Mouse (Mus musculus) erythroid progenitor cell, adult 5-6 weeks (primary cell): ENCODE data around the gene Suclg1. TPM values are rescaled to one million over a fixed set of nuclear protein-coding genes. Genes with fewer than 3 reads are reported as not detected.

Source experiments
- ATAC-seq: replicated peaks from 2 replicates; pipeline ENCODE4 v1.8.0; 2016; ENCODE audit warnings: moderate number of reproducible peaks, mild to moderate bottlenecking, moderate TSS enrichment, inconsistent platforms; ENCODE audit not compliant: poor library complexity, low FRiP score, severe bottlenecking
- total RNA-seq, 2 experiments: library from RNA; stranded (forward) in 1 of 2; stranded (reverse) in 1 of 2; fragments of 150-400 nt in 1 of 2; fragments of 186-747, 209-891 nt in 1 of 2; gene quantifications; 2 replicates each; pipeline versions ENCODE4 v1.2.3 to v1.2.4; 2015 to 2017; ENCODE audit warnings: low replicate concordance in 2 of 2

The Suclg1 gene
- total RNA-seq, 2 experiments from 2014 or later: 2.0 to 27.7 TPM

DNA sequence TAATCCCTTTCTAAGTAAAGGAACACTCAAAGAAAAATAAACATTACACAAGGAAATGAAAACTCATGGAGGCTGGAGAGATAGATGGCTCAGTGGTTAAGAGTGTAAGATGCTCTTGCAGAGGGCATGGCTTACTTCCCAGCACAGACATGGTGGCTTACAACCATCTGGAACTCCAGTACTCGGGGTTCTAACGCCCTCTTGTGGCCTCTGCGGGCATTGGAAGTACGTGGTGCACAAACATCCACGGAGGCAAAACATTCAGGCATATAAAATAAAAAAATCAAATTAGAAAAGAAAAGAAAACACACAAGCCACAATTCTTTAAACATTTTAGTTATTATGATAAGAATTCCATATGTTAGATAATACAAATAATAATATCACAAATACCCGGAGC is 63.2 kb downstream of the Suclg1 start:
- no peak for ATAC-seq

DNA sequence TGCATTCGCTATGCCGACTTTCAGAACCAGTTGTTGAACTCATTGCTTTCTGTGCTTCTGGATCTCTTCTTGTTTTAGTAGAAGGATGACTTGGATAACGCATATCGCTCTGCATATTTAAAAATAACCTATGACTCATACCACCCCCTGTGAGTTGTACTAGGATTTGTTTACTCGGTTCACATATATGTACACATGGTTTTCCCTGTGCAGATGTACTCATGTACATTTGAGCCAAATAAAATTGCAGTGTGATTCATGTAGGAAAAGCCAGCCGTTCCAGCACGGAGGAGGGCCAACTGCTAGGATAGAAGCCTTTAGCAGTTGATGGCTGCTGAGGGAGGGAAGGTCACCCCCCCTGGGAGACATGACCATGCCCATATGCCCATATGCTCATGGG is 63.6 kb downstream of the Suclg1 start:
- no peak for ATAC-seq

DNA sequence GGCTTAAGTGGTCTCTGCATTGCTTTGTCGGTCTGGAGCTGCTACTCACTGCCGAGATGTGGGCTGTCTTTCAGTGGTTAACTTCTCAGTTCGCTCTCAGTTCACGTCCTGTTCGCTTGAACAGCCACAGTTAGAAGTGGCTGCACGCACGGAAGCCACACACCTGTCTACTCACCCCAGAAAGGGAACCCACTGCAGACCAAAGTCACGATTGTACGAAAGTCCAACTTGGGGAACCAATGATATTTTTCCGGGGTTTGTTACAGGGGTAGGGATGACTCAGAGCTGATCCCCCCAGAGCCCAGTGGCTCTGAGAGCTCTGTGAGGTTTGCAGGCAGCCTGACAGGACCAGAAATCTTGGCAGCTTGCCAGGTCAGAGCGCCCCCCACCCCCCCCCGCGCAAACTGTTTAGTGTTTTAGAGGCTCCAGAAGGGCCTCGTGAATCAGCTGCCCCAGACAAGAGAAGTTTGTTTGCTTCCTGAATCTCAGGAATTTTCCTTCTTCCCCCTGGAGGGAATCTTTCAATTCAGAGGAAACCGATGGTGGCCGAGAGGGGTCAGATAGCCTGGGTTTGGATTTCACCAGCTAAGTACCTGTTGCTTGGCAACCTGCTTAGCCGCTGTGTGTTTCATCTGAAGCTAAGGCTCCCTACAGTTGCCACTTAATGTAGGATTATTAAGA is 66.9 kb downstream of the Suclg1 start:
- no peak for ATAC-seq

DNA sequence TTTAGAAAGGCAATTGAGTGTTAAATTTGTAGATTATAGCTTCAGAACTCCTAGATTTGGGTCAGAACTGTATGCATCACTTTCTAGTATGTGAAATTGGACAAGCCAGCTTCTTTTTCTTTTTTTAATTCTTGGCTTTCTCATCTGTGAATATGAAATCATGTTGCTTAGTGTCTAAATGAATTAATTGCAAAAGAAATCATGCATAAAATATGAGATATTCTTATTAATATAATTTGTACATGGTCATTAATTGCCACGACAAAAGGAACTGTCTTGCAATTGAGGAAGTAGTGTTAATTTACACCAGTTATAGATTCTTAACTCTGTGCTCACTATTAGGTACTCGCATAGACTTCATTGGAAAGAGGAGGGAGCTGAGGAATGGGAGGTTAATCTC is 74.1 kb downstream of the Suclg1 start:
- ATAC-seq: no peak

Other genes with a start within 250 kb of the Suclg1 start
- not detected in 2 replicates for gene Dnah6, start 26.7 kb upstream of the Suclg1 start, total RNA-seq (2015; ENCODE audit: low replicate concordance)
- not detected in 2 replicates for gene Dnah6, start 26.7 kb upstream of the Suclg1 start, total RNA-seq (2017; ENCODE audit: low replicate concordance)
- not detected in 2 replicates for gene 4931417E11Rik, start 221.3 kb downstream of the Suclg1 start, total RNA-seq (2015; ENCODE audit: low replicate concordance)
- gene 4931417E11Rik, start 221.3 kb downstream of the Suclg1 start, total RNA-seq (2017; ENCODE audit: low replicate concordance): not detected in 2 replicates